Mouse (Mus musculus) testis, adult 2 months (tissue): ENCODE results near the gene Wdr37.

ENCODE experiments used
- CTCF ChIP-seq: fragments of 200-500 bp; IDR thresholded peaks from 2 replicates; pipeline ENCODE4 v1.5.1; 2012; ENCODE audit warnings: low read depth, mild to moderate bottlenecking, inconsistent platforms, low read length, moderate library complexity; ENCODE audit not compliant: control insufficient read depth, insufficient read depth, insufficient replicate concordance
- POLR2A ChIP-seq: fragments of 200-500 bp; IDR thresholded peaks from 2 replicates; pipeline ENCODE4 v1.6.1; 2012; ENCODE audit warnings: low read depth, mild to moderate bottlenecking, inconsistent platforms, low read length, moderate library complexity; ENCODE audit not compliant: control insufficient read depth

DNA sequence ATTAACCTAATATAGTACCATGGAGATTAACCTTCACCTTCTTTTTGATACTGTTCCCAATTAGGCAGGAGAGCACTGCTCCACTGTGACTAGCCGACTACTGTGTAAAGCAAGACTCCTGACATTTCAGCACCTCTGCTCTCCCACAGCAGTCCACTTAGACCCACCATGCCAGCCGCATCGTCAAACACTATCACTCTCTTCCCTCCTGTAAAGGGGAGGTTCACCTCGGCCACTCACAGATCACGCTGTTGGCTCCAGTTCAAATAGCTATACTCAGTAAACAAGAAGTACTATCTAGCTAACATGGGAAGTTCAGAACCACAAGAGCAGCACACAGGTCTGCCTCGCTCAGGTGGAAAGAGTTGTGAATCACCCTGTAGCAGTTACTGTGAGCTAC, 13.3 kb downstream of the Wdr37 start:
- TF ChIP-seq CTCF (no peak), POLR2A (no peak)
